Mouse (Mus musculus) A20 (cell line): ENCODE results near the gene Kdm5c.
"Not testable (repeated sequence)": the region's sequence is repeated elsewhere in the genome, so short reads cannot be mapped to it uniquely, and the experiment has no call there.

Experiments
- DNase-seq: peaks from one replicate; pipeline ENCODE4 v3.0.0-alpha.2; 2011; ENCODE audit warnings: low read depth, low spot score

The Kdm5c gene

DNA sequence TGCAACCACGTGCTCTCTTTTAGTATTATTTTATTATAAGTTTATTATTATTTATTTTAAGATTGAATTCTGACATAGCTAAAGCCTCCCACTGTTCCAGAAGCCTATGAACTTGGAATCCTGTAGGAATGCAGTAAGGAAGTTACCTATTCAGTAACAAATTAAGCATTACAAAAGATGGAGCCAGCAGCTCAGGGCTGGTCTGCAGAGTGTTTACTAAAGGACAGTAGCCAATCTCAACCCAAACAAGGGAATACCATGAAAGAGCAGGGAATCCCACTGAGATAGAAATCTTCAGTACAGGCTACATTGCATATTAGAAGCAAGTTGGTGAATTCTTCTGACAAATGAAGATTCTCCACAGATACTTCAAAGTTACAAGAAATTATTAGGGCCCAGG lies 54.2 kb downstream of the Kdm5c start:
- DNase-seq: not testable (repeated sequence)

DNA sequence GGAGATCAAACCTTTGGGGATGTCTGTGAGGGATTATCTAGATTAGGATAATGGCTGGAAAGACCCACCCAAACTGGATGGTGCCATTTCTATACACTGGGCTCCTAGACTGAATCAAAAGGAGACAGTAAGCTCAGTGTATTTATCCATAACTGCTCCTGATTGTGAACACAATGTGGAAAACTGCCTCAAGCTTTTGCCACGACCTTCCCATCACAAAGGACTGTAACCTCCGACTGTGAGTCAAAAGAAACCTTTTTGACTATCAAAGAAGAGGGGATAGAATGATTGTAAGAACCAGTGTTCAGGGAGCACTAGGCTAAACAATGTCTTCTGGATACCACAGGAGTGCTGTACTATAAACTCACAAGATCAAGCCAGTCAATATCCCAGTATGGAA lies 73.4 kb downstream of the Kdm5c start:
- no peak for DNase-seq

DNA sequence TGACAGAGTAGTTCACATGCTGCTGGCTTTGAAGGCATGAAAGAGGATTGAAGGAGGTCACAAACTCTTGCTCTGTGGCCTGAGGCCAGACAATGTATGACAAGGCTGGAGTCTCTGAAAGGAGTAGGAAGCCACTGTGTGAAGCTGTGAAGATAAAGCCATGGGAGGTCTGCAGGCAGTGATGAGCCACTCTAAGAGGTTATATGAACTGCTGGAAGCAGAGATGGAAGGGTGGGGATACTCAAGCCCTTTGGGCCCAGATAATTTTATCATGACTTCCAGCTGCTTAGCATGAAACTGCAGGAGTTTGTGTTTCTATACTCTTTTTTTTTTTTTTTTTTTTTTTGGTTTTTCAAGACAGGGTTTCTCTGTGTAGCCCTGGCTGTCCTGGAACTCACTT lies 74.6 kb downstream of the Kdm5c start:
- no peak for DNase-seq

DNA sequence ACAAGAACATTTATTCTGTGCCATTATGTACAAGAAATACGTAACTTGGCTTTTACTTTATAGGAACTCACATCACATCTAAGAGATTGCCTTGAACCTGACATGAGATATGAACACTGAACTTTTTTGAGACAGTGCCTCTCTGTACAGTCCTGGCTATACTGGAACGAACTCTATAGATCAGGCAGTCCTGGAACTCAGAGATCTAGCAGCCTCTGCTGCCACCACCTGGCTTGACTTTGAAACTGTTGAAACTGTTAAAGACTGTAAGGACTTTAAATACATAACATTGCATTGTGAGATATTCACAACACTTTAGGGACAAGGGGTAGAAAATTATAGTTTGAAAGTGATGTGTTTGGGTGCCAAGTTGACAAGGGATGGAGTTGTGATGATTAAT lies 75.1 kb downstream of the Kdm5c start:
- DNase-seq: peak; percentile 12

DNA sequence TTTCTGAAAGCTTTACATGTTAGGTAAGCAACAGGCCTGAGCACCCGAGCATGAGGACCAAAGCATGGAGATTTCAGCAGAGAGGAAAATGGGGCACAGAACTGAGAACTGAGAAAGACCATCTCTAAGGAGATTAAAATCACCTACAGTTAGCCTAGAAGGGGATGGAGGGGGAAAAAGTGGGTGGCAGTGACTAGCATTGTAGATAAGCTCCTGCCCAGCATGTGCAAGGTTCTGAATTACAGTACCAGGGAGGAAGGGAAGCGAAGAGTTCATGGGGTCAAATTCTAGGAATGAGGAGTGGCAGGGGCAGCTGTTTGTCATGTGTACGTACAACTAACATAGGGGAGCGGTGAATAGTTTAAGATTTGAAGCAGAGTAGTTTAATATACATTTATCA lies 87.7 kb downstream of the Kdm5c start:
- no peak for DNase-seq

DNA sequence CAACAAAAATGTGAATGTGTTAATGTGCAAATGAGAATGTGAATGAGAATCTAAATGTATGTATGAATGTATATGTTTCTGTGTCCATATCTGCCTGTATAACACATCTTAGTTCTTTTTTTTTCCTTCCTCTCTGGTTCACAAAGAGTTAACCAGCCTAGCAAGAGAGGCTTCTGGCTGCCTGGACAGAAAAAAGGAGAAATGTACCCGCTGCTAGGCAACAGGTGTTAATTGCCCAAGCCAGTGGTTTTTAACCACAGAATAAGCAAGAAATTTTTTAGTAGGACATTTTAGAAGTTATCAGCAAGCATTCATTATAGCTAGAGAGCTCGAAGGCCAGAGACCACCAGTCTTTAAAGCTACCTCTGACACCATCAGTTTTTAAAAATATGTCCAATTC lies 90.0 kb downstream of the Kdm5c start:
- DNase-seq: peak; percentile 42

DNA sequence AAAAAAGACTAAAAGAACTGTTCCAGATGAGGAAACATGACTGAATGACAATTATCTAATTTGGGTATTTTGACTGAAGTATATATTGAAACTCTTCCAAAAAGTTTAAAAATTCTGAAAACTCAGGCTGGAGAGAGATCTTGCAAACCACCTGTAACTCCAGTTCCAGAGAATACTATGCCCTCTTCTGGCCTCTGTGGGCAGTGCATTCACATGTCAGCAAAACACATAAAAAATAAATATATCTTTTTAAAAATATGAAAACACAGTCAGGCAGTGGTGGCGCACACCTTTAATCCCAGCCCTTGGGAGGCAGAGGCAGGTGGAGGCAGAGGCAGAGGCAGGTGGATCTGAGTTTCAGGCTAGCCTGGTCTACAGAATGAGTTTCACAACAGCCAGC lies 90.8 kb downstream of the Kdm5c start:
- DNase-seq: peak; percentile 26
